Mouse (Mus musculus) limb, embryonic 10.5 days (tissue): ENCODE results near the gene Pax6. TPM values are rescaled to one million over a fixed set of nuclear protein-coding genes. Genes with fewer than 3 reads are reported as not detected.

ENCODE experiments used
- DNase-seq: peaks from one replicate; pipeline ENCODE4 v3.0.0-alpha.2; 2017; ENCODE audit warnings: low spot score
- H3K27ac ChIP-seq: fragments of 300-500 bp; sonication (generic); 2 replicates; pipeline ENCODE4 v1.5.1; 2016; ENCODE audit warnings: mild to moderate bottlenecking
- H3K27me3 ChIP-seq: fragments of 300-500 bp; sonication (generic); 2 replicates; pipeline ENCODE4 v1.6.1; 2016; ENCODE audit warnings: low read depth, mild to moderate bottlenecking; ENCODE audit not compliant: poor library complexity, severe bottlenecking
- H3K36me3 ChIP-seq: fragments of 300-500 bp; sonication (generic); 2 replicates; pipeline ENCODE4 v1.6.1; 2016; ENCODE audit warnings: mild to moderate bottlenecking, moderate library complexity
- H3K4me1 ChIP-seq: fragments of 300-500 bp; sonication (generic); 2 replicates; pipeline ENCODE4 v1.6.1; 2016
- H3K4me3 ChIP-seq: fragments of 300-500 bp; sonication (generic); 2 replicates; pipeline ENCODE4 v1.5.1; 2016; ENCODE audit warnings: mild to moderate bottlenecking, moderate library complexity
- H3K9me3 ChIP-seq: fragments of 300-500 bp; sonication (generic); replicated peaks from 2 replicates; pipeline ENCODE4 v1.6.1; 2016; ENCODE audit warnings: mild to moderate bottlenecking
- WGBS: fragments of 180-500 bp; shearing (Covaris S2); methylation state at CpG from one replicate; pipeline ENCODE4 v1.1.7; 2016; 5-methylcytosine and 5-hydroxymethylcytosine counted together
- polyA plus RNA-seq: library from polyadenylated mRNA; unstranded; fragments of >200 nt; fragmentation: Nextera tagmentation; extraction: Ambion mirVana; gene quantifications from 2 replicates; pipeline ENCODE4 v1.2.1, GENCODE M21; 2016

The Pax6 gene
- 0.09 and 0.15 TPM in 2 replicates for polyA plus RNA-seq

- no peak within 1 kb of the TSS for H3K27ac ChIP-seq
- peaks cover 100% of the 10 kb centered on the region for H3K27me3 ChIP-seq
- H3K36me3 ChIP-seq, result no peaks in the 10 kb centered on the region
- peak; percentile 67 for DNase-seq
- 1% methylated on average over 44 of the region's 44 CpGs for WGBS
- H3K4me1 ChIP-seq, result peaks cover 27% of the 10 kb centered on the region
- no peaks in the 10 kb centered on the region for H3K9me3 ChIP-seq
- peak within 1 kb of the TSS; percentile 11 for H3K4me3 ChIP-seq
These were observed at the start of gene Pax6 for GRCm38 (mm10) chr2:105668271-105669270. Gene Pax6 (plus strand): TSS chr2:105668900.

- Histone ChIP-seq H3K9me3 (no peaks in the 10 kb centered on the region), H3K36me3 (no peaks in the 10 kb centered on the region), H3K27ac (no peak overlapping the region), H3K4me1 (no peaks in the 10 kb centered on the region), H3K27me3 (peaks cover 33% of the 10 kb centered on the region; the same call in 1 of the 2 replicates), H3K4me3 (no peak overlapping the region)
- WGBS, result 84% methylated on average over 2 of the region's 2 CpGs
- DNase-seq, result no peak
These were observed 19.8 kb upstream of the Pax6 start for GRCm38 (mm10) chr2:105648933-105649332.

- H3K4me1 ChIP-seq, result peaks cover 15% of the 10 kb centered on the region
- H3K4me3 ChIP-seq, result no peak overlapping the region
- WGBS, result 83% methylated on average over 8 of the region's 8 CpGs
- no peaks in the 10 kb centered on the region for H3K9me3 ChIP-seq
- no peaks in the 10 kb centered on the region for H3K36me3 ChIP-seq
- H3K27me3 ChIP-seq, result peaks cover 77% of the 10 kb centered on the region
- DNase-seq, result no peak
- no peak overlapping the region for H3K27ac ChIP-seq
These were observed 12.2 kb upstream of the Pax6 start for GRCm38 (mm10) chr2:105656456-105656855.

GRCm38 (mm10) chr2:105659350-105659749, 9.3 kb upstream of the Pax6 start:
- no peak for DNase-seq
- Histone ChIP-seq H3K4me3 (peak overlapping the region; percentile 31; the same call in 1 of the 2 replicates), H3K27ac (no peak overlapping the region), H3K36me3 (no peaks in the 10 kb centered on the region), H3K9me3 (no peaks in the 10 kb centered on the region), H3K27me3 (peaks cover 94% of the 10 kb centered on the region), H3K4me1 (peaks cover 15% of the 10 kb centered on the region)
- 4% methylated on average over 9 of the region's 9 CpGs for WGBS

- Histone ChIP-seq H3K27ac (no peak overlapping the region), H3K4me1 (peaks cover 15% of the 10 kb centered on the region), H3K27me3 (peaks cover 99% of the 10 kb centered on the region), H3K4me3 (peak overlapping the region; percentile 31), H3K36me3 (no peaks in the 10 kb centered on the region), H3K9me3 (no peaks in the 10 kb centered on the region)
- WGBS, result under 1% methylated on average over 41 of the region's 41 CpGs
- peak; percentile 56 for DNase-seq
These were observed 8.5 kb upstream of the Pax6 start for GRCm38 (mm10) chr2:105659926-105660873.

GRCm38 (mm10) chr2:105660874-105661622, 7.7 kb upstream of the Pax6 start:
- H3K4me3 ChIP-seq, result peak overlapping the region; percentile 31
- WGBS, result 1% methylated on average over 26 of the region's 26 CpGs

GRCm38 (mm10) chr2:105661623-105662066, 7.1 kb upstream of the Pax6 start:
- no peak overlapping the region for H3K4me3 ChIP-seq
- H3K27ac ChIP-seq, result no peak overlapping the region

More at GRCm38 (mm10) chr2:105660874-105661622, 7.7 kb upstream of the Pax6 start:
- H3K4me1 ChIP-seq, result peaks cover 15% of the 10 kb centered on the region
- H3K9me3 ChIP-seq, result no peaks in the 10 kb centered on the region
- H3K27me3 ChIP-seq, result peaks cover 99% of the 10 kb centered on the region
- no peak overlapping the region for H3K27ac ChIP-seq
- DNase-seq, result peak; percentile 54
- H3K36me3 ChIP-seq, result no peaks in the 10 kb centered on the region

GRCm38 (mm10) chr2:105662121-105662520, 6.6 kb upstream of the Pax6 start:
- Histone ChIP-seq H3K36me3 (no peaks in the 10 kb centered on the region), H3K4me3 (no peak overlapping the region), H3K4me1 (peaks cover 22% of the 10 kb centered on the region), H3K27ac (no peak overlapping the region), H3K9me3 (no peaks in the 10 kb centered on the region), H3K27me3 (peaks cover 100% of the 10 kb centered on the region)
- peak; percentile 44 for DNase-seq
- 3% methylated on average over 16 of the region's 16 CpGs for WGBS

More at GRCm38 (mm10) chr2:105661623-105662066, 7.1 kb upstream of the Pax6 start:
- Histone ChIP-seq H3K36me3 (no peaks in the 10 kb centered on the region), H3K9me3 (no peaks in the 10 kb centered on the region), H3K4me1 (peaks cover 17% of the 10 kb centered on the region), H3K27me3 (peaks cover 100% of the 10 kb centered on the region)
- DNase-seq, result peak; percentile 52
- under 1% methylated on average over 18 of the region's 18 CpGs for WGBS

GRCm38 (mm10) chr2:105662606-105663005, 6.1 kb upstream of the Pax6 start:
- H3K4me3 ChIP-seq, result no peak overlapping the region
- no peak for DNase-seq
- H3K4me1 ChIP-seq, result peaks cover 24% of the 10 kb centered on the region
- peaks cover 100% of the 10 kb centered on the region for H3K27me3 ChIP-seq
- H3K9me3 ChIP-seq, result no peaks in the 10 kb centered on the region
- H3K27ac ChIP-seq, result no peak overlapping the region
- 1% methylated on average over 7 of the region's 7 CpGs for WGBS
- no peaks in the 10 kb centered on the region for H3K36me3 ChIP-seq

- Histone ChIP-seq H3K36me3 (no peaks in the 10 kb centered on the region), H3K9me3 (no peaks in the 10 kb centered on the region), H3K4me3 (no peak overlapping the region), H3K4me1 (peaks cover 24% of the 10 kb centered on the region), H3K27ac (no peak overlapping the region), H3K27me3 (peaks cover 100% of the 10 kb centered on the region)
- peak; percentile 45 for DNase-seq
- 1% methylated on average over 10 of the region's 10 CpGs for WGBS
These were observed 5.6 kb upstream of the Pax6 start for GRCm38 (mm10) chr2:105663101-105663511.

GRCm38 (mm10) chr2:105664996-105665395, 3.7 kb upstream of the Pax6 start:
- H3K27ac ChIP-seq, result no peak overlapping the region
- no peak for DNase-seq
- H3K36me3 ChIP-seq, result no peaks in the 10 kb centered on the region
- WGBS, result 8% methylated on average over 5 of the region's 5 CpGs
- no peak overlapping the region for H3K4me3 ChIP-seq
- H3K9me3 ChIP-seq, result no peaks in the 10 kb centered on the region
- peaks cover 35% of the 10 kb centered on the region for H3K4me1 ChIP-seq
- peaks cover 100% of the 10 kb centered on the region for H3K27me3 ChIP-seq
